Mouse (Mus musculus): ENCODE results near the gene Zmpste24. TPM values are rescaled to one million over a fixed set of nuclear protein-coding genes. Genes with fewer than 3 reads are reported as not detected.

Zmpste24 gene
- total RNA-seq, 2 experiments from 2014 or later = 22.8 to 24.6 TPM

- DNase-seq = no peak
Measured at GRCm38 (mm10) chr4:121033006-121033405, 65.0 kb downstream of the Zmpste24 start.

DNA sequence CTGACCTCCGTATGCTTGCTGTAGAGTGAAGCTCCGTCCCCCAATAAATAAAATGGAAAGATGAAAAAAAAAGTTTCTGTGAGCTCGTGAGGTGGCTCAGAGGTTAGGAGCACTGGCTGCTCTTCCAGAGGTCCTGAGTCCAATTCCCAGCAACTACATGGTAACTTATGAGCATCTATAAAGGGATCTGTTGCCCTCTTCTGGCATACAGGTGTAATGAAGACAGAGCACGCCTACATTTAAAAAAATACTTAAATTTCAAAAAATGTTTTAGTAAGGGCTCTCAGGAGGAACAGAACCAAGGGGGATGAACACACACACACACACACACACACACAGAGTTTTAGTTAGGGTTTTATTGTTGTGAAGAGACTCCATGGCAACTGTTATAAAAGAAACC is 66.6 kb downstream of the Zmpste24 start:
- DNase-seq = no peak

- DNase-seq = no peak
Measured at GRCm38 (mm10) chr4:121029632-121030031, 68.4 kb downstream of the Zmpste24 start.

- peak; percentile 71 for DNase-seq
Measured at GRCm38 (mm10) chr4:121028659-121029392, 69.2 kb downstream of the Zmpste24 start.

DNA sequence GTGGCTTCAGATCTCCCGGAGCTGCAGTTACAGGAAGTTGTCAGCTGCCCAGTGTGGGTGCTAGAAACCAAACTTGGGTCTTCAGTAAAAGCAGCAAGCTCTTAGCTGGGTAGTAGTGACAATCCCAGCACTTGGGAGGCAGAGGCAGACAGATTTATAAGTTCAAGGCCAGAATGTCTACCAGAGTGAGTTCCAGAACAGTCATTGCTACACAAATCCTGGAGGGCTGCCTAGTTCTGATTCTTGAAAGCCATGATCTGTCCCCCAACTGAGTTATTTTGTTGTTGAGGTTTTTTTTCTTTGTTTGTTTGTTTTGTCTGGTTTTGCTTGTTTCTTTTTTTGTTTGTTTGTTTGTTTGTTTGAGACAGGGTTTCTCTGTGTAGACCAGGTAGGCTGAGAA is 69.9 kb downstream of the Zmpste24 start:
- no peak for DNase-seq

DNA sequence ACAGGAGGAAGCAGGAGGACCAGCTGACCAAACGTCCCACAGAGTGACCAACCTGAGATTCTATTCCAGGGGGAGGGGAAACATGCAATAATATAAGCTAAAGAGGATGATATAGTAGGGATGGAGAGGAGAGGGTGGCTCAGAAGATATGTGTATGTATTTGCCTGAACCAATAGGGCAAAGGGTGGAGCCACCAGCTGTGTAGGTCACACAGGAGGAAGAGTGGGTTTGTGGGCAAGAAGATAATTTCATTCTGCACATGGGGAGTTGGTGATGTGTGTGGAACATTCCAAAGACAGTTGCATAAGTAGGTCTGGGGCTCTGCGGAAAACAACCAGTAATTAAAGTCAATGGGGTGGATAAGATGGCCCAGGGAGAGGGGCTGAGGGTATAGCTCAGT is 72.4 kb downstream of the Zmpste24 start:
- no peak for DNase-seq

DNA sequence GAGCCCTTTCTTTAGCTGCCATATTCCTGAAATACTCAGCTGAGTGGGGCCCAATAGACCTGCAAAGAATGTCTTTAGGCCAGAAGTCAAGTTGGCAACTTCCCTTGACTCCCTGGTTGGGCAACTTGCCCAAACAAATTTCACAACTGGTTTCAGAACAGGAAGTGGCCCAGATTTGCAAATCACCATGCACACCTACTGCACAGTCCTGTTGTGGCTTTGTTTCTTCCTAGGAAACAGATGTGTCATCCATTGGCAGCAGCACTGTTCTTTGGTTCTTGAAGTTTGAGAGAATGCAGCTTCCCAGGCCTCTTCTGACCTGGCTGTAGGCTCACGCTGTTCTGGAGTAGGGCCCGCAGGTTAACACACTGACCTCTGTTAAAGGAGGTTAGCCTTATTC is 74.1 kb downstream of the Zmpste24 start:
- no peak for DNase-seq

DNA sequence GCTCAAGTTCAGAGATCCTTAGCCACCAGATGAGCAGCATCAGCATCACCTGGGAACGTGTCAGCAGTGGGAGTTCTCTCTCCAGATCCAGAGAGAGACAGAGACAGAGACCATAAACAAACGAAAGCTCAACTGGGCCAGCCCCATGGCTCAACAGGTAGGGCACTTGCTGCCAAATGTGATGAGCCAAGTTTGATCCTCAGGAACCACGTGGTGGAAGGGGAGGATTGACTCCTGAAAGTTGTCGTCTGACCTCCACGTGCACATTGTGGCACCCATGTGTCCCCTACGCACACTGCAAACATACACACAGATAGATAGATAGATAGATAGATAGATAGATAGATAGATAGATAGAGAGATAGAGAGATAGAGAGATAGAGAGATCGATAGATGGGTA is 74.6 kb downstream of the Zmpste24 start:
- no peak for DNase-seq

DNA sequence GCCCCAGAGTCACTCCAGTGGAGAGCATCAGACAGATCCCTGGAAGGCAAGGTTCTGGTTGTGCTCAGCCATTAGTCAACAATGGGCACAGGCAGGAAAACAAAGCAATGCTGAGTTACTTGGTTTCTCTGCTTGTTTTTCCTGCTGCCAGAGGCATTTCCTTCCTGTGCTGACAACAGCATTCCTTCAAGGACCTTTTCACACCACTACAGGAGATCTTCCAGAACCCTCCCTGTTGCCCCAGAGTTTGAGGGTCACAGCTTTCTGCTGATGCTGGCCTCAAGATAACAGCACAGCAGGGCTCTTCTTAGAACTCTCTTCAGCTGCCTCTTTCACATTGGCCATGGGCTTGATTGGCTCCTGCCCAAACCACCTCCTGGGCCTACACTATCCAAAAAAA is 76.1 kb downstream of the Zmpste24 start:
- no peak for DNase-seq

DNA sequence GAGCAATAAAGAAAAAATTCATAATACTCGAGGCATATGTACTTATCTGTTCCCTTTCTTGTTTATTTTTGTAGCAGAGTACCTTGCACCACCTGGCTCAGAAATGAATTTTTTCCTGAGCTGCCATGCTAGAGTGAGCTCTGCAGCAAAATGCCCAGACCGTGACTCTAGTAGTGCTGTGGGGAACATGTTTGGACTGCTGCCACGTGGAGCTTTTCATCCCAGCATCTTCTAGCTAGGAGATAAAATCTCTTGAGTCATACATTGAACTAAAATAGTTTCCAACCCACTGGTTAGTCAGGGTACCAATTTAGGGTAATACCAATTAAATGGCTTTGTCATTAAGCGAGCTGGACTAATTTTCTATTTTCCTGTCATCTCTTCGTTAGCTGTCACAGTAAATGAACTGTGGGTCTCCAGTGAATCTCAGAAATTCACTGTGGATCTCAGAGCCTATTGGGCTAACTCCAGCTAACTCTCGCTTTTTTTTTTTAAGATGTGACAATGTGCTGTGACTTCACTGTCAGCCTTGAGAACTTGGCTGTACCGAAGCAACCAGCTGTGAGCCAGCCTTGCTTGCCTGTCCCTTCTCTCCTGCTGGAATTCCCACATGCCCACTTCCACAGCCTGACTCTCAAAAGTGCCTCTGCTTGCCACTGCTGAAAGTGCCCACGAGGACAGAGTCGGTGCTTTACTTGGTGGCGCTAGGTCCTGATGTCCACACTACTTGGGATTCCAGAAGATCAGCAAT is 77.8 kb downstream of the Zmpste24 start:
- DNase-seq = no peak

DNA sequence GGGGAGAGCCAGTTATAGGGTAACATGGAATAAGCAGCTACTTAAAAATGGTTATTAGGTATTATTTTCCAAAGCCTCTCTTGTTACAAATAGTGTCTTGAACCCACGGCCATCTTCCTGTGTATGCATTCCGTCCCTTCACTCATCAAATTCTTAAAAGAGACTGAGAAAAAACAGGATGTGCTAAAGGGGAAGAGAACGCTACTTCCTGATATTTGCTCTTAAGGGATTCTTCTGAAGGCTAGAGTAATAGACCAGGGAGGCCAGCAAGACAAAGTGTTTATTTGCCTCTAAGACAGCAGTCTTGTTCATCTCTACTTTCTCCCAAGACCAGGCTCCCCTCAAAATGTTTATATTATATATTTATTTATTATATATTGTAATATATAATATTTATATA is 79.8 kb downstream of the Zmpste24 start:
- DNase-seq = no peak

DNA sequence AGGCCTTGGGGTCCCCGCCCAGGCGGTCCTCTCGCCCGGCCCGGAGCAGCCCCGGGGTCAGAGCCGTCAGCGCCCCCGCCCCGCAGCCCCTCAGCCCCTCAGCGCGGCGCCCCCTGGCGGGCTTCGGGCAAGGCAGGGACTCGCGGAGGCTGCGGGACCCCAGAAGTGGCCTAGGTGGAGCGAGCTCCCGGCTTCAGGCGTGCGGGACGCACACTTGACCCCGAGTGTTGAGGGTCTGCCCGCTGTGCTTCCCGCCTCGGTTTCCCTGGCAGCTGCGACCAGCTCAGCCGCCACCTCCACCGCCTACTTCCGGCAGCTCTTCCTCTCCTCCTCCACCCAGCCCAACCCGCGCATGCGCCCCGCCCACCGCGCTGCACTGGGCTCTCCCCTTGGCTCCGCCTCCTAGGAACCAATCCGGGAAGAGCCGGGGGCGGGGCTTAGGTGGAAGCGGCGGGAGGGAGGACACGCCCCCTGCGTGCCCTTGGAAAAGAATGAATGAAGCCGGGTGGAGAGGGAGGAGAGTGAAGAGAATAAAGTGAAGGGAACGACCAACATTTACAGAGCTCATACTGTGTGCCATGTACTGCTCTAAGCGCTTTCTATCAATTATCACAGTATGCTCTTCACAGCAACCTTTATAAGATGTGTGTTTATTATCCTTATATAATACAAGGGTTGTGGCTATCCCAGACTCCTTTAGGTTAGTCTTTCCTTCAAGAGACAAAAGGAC is 80.9 kb downstream of the Zmpste24 start, which contains the start of gene Smap2:
TSS of gene Smap2 (minus strand) at position 320 of the 730 bp plus-strand sequence.
- DNase-seq = peak; percentile 100

GRCm38 (mm10) chr4:121016021-121016898 is 81.8 kb downstream of the Zmpste24 start:
- DNase-seq = no peak

DNA sequence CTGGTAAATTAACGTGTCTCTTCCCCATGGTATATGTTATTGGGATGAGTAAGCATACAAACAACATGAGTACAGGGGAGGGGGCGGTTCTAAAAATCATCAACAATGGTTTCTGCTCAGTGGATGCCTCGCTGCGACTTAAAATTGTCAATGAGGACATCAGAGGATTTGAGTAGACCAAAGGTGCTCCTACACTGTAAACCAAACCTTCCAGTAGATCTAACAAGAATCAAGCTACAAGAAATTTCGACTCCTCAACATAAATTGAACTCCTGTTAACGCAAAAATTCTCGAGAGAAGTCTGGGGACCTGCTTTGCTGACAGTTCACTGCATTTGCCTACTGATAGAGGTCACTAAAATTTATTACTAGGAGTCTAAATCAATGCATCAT is 82.8 kb downstream of the Zmpste24 start:
- no peak for DNase-seq

DNA sequence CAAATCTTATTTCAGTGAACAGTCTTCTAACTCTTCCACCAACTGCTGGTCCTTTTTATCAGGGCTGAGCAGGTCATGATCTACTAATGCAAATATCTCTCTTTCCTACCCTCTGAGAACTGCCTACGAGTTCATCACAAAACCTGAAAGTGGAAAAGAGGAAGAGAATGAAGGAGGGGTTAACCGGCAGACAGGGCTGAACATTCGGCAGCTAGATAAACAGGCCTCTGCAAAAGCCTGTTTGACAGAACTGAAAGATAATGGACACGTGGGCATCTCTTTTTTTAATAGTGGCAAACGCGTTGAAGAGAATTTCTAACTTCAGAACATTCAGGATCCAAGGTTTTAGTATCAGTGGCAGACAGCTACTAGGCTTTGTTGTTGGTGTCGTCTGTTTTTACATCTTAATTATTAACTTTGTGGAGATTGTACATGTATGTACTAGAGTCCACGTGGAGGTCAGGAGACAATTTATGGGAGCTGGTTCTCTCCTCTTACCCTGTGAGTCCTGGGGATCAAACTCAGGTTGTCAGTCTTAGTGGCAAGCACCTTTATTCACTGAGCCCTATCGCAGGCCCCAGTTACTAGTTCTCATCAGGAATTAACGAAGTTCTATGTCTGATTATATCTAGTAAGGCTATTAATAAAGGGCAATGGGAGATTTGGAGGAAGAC is 83.3 kb downstream of the Zmpste24 start:
- no peak for DNase-seq

- DNase-seq = no peak
Measured at GRCm38 (mm10) chr4:121010770-121011549, 87.1 kb downstream of the Zmpste24 start.

Data from gastrocnemius, postnatal 10 days (tissue).